Mouse (Mus musculus) kidney, postnatal 25 days (tissue): ENCODE data around the gene Hoxa4.

ENCODE experiments used
- DNase-seq, 2 experiments: peaks; one replicate each; pipeline ENCODE4 v3.0.0; 2021; ENCODE audit warnings: mixed read lengths in 2 of 2

Gene Hoxa4

DNA sequence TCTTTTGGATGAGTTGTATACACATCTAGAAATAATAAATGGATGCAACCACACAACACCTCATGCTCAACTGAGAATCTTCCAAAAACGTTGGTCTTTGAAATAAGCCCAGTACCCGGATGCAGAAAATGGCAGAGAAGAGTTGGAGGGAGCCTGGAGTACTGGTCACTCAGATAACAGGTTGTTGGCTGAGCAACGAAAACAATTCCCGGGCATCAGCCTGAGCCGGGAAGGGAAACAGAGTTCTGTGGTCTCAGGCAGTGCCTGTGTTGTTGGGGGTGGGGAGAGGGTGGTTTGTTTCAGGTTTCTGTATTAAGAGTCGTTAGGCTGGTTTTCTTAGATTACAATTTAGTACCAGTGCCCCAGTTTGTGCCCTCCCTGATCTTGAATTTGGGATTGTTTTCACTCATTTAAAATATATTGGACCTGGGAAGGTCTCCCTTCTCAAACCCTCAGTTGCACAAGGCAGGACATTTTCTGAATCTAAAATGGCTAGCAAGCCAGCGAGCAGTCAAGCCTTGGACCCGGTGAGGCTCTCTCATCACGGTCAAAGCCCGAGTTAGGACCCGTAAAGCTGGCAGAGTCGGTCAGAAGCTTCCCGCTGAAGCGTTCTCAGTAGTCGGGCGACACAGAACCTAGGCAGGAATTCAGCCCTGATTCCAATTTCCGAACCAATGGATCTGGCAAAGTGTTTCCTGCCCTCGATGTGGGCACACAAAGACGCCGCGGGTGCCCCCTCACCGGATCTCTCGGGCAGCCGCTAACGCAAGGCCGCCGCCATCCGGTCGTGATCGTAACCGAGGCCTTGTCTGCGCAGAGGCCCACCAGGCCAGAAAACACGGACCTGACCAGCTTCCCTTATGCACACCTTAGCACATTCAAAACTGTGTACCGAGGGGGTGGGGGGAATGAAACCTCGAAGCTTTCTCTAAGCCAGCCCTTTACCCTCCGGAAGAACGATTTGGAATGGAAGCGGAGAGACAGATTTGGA, 37.2 kb upstream of the Hoxa4 start:
- peak; percentile 73 to 82 for DNase-seq

DNA sequence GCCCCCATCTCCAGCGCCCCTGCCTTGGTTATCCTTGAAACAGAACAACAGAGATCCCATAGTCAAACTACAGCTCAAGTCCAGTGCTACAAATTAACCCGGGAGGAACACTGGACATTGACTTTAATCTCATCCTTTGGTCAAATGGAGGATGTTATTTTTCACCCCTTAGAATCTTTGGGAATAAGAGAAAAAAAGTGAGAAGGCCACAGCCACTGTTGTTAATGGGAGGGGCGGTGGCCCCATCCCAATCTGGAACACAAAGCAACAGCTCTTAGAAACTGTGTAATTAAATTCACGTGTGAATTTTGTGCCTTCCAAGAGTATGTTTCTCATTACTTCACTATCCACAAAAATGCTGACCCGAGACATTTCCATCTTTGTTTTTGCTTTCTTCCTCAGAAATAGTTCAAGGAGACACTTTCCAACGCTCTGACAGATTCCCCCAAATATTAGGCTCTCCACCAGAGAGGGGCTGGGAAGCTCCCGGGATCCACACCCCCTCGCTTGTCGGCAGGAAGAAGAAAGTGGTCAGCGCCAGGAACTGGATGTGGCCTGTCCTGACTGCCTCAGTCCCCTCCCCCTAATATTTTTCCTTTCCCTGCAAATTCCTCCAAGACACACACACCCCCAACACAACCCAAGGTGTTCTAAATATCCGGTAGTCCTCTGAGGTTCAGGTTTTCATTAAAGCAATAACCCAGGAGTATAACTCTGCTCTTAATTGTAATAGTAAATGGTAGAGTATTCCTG, 36.1 kb upstream of the Hoxa4 start:
- peak; percentile 58 to 82 for DNase-seq

DNA sequence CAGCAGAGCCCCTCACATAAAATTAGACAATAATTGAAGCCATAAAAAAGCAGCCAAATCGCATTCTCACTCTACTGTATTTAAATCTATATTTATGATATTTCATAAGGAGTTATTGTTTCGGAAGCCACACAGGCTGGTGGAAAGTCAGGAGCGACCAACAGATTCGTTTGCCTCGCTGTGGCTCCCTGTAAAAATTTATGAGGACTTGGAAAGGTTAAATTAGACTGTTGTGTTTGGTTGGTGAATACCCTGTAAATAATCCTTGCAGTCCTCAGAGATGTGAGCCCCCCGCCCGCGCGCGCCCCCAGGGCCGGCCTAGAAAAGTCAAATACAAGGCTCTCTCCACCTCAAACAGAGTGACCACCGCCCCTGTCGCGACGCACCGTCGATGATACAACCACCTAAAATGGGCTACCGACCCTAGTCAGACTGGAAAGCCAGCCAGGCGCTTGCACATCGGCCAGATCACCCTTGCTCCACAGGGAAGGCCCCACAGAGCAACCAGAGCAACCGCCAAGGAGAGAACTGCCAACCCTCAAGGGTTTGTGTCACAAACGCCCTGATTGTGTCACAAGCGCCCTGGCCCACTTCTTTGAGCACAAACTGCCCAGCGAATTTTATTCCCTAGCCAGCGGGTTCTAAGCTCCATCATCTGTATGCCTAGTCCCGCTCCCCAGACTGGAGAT, 35.2 kb upstream of the Hoxa4 start:
- DNase-seq, result peak; percentile 41 to 80

DNA sequence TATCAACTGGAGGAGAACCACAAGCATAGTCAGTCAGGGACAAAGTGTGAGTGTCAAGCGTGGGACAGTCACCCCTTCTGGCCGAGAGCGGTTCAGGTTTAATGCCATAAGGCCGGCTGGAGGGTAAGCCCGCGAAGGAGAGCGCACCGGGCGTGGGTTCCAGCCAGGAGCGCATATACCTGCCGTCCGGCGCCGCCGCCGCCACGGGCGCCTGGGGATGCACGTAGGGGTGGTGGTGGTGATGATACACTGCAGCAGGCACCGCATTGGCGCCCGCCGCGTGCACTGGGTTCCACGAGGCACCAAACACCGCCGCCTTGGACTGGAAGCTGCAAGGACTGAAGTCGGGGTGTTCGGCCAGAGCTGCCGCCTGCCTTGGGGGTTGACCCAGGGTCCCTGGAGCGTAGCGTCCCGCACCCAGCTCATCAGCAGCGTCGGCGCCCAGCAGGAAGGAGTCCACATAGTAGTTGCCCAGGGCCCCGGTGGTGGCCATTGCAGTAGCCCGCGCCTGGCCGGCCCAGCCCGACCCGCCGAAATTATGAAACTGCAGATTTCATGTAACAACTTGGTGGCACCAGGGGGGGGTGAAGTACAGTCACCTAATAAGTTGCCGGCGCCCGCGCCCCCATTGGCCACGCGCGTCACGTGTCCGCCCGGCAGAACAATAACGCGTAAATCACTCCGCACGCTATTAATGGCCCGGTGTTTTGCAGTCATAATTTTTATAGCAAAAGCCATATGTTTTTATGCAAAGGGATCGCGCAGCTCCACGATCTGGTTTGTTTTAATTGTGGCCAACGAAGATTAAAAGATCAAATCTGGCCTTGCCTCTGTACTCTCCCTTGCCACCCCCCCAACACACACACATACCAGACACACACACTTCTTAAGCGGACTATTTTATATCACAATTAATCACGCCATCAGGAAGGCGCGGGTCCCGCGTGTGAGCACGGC, 34.3 kb upstream of the Hoxa4 start:
- peak; percentile 95 to 97 for DNase-seq

DNA sequence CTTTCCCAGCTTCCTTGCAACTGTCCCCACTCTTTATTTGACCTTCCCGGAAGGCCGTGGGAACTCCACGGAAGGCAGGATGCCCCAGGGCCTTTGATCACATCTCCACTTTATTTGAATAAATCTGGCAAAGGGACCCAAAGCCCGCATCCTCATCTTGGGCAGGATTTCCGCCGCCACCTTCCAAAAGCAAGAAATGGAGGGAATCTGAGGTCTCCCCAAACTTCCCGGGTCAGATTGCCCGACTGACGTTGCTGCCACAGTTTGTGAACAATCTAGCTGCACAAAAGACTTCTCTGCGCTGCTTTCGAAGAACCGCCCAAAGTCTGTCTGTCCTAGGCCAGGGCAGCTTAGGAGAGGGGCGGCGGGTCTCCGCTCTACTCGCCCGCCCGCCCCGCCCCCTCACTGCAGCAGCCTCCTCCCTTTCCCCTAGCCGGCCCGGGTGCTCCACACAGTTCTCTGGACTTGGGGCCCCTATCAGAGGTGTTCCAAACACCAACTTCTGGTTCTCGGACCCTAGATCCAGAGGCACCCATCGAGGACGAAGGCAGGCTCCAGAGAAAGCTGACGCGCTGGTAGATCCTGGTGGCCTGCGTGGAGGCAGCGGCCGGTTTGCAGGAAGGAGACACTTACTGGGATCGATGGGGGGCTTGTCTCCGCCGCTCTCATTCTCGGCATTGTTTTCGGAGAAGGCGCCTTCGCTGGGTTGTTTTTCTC, 33.5 kb upstream of the Hoxa4 start:
- peak; percentile 53 to 75 for DNase-seq

DNA sequence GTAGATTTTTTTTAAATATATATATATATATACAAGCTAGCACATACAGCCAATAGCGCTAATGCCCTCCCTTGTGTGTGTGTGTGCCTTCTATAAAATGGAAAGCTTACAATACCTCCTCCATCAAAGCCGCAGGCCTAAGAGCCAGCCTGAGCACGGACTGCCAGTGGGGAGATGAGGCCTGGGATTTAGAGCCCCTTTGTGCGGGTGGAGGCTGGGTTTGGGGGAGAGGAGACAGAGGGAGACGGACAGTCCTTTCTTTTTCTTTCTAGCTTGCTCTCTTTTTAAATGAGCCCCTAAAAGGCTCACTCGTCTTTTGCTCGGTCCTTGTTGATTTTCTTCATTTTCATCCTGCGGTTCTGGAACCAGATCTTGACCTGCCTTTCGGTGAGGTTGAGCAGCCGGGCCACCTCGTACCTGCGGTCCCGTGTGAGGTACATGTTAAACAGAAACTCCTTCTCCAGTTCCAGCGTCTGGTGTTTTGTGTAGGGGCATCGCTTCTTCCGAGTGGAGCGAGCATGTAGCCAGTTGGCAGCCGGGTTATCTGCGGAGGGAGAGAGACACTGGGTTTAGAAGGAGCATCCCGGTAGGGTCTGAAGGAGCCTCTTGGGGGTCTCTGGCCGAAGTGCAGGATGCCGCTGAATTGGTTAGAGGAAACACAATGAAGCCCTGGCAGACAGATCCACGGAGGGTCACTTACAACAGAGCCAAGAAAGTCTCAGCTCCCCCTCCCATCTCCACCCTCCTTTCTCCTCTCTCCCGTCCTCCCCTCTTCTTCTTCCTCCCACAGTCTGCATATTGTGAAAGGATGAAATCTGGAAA, 32.6 kb upstream of the Hoxa4 start:
- DNase-seq, result peak; percentile 33 to 39

DNA sequence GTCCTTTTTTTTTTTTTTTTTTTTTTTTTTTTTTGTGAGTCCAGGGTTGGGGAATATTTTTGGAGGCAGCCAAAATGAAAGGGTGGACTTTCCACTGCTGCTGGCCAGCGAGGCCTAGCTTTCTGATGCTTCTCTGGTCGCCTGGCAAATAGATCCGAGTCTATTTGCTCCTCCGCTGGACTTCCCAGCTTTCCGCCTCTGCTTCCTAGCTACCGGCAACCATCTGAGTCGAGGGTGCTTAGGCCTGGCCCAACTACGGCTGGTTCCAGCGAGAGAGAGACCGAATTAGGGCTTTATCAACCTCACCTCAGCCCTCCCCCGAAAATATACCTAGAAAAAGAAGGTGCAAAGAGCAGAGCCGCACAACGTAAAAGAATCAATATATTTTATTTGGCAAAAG, 31.2 kb upstream of the Hoxa4 start:
- peak; percentile 34 to 58 for DNase-seq

DNA sequence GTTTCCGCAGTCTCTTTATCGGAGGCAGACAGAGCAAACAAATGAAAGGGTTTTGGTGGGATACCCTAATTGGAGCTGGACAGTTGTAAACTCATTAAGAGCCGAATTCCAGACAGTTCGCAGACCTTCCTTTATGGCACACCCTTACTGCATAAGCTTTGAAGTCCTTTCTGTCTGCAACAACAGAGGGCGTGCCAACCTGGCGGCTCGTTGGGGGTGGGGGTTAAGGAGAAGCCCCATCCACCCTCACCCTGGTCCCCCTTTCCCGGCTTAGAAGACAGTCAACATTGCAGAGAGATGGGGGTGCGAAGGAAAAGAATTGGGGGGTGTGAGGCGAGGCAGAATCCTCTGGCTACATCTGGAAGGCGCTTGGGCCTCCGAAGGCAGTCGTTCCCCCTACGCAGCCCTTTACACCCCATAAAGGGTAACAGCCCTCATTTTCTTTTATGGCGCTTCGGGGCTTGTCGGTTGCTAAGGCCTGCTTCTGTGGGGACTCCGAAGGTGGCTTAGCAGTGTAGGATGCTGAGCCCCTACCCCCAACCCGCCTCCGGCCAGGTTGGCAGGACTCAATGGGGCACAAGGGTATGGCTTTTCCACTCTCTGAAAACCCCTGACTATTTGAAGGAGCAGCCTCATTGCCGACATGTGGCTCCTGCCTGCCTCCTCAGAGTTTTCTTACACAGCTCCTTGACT, 30.6 kb upstream of the Hoxa4 start:
- peak; percentile 70 to 83 for DNase-seq

DNA sequence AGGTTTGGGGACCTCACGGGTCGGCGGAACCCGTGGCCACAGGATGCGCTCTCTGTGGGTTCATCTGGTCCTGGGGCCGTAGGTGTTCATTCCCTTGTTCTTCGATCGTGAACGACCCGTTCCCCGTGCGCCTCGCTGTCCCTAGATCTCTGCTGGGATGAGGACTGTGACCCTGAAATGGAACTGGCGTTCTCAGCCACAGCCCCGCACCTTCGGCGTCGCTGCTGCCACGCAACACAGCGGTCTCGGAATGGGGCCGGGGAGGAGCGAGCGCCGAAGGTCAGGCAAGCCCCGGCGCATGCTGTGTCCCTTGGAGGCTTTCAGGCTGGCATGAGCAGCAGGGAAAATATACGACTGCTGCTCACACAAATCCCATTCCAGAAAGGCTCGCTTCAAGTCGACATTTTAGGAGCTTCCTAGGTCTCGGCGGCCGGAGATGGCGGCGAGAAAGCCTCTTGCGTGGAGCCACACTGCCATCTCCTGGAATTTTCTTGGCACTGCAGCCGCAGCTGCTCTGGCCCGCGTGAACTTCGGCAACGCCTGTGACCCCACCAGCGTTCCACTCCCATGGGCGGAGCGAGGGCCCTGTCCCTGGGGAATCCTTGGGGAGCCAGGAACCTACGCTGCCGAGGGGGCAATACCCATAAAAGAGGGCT, 29.9 kb upstream of the Hoxa4 start, which contains the start of gene Hoxa7:
Gene Hoxa7 (minus strand): TSS at position 518 of the 656 bp plus-strand sequence.
- DNase-seq, result peak; percentile 96 to 97

DNA sequence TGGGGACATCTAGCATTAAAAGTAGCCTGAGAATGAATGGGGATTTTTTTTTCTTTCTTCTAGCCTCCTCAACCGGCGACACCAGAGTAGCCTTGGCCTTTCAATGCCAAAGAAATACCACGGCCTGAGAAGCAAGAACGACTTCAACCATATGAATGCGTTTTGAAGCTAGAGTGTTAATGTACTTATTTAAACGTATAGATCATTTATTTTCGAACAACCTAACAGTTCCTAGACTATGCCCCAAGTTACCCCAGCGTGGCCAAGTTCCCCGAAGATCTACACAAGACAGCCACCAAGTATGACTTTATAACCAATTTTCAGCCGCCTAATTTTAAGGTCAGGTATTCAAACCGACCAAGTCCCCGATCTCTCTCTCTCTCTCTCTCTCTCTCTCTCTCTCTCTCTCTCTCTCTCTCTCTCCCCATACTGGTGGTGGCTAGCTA, 29.3 kb upstream of the Hoxa4 start:
- DNase-seq, result no peak

DNA sequence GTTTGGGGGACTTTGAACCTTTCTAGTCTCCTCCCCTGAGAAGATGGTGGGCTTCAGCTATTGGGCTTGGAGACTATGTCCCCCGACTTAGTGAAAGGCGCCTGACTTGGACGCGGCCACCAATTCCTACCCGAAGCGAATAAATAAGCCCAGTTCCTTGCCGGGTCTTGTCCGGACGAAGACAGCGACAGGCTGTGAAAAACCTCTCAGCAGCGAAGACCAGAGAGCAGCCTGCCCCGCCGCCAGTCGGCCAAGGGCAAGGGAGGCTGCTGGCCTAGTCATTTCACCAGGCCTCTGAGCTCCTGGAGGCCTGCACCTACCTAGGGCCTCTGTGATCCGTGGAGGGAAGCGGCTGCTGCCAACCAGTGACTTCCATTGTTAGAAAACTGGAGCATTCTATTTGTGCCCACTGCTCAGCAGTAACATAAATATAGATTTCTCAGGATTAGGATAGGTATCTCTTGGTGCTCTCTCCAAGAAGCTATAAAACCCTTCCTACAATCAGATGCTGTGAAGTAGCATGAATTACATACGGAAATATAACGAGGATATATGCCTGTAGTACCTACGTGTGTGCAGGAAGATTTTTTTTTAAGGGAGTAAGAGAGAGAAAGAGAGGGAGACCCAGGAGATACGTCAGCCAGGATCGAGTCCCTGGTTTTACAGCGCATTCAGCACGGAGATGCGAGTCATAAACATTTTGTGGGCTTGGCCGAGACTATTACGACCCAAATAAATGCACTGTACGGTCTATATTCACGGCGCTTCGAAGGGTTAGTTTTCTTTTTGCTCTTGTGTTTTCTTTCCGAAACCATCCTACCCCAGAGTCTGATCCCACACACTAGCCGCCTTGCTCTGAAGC, 28.7 kb upstream of the Hoxa4 start:
- DNase-seq, result peak; percentile 61 to 83

DNA sequence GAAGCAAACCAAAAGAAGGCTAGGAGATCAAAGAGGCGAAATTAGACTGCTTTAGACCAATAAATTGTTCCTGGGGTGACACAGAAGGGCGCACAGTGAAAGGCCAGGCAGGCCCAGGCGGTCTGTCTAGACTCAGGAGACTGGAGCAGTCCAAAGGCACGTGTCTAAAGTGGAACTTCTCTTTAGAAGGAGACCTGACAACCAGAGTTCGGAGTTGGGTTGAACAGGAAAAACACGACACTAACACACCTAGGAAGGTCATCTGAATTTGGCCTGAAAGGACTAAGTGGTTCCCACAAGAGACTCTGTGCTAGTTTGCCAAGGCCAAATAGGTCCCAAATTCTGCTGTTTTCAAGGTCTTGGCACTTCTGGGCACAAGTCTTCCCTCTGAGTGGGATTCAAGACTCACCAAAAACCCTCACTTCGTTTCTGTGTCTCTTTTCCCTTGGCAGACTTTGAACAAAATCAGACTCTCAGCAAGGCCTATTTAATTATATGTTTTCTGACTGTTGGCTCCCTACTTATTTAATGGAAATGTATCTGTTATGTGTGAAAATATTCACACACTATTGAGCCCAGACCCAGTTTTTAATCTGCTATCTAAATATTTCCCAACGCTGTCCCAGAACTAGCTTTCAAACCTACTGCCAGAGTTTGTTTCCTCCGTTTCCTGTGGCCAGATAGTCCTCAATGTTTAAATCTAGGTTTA, 27.8 kb upstream of the Hoxa4 start:
- DNase-seq, result peak; percentile 35 to 60

DNA sequence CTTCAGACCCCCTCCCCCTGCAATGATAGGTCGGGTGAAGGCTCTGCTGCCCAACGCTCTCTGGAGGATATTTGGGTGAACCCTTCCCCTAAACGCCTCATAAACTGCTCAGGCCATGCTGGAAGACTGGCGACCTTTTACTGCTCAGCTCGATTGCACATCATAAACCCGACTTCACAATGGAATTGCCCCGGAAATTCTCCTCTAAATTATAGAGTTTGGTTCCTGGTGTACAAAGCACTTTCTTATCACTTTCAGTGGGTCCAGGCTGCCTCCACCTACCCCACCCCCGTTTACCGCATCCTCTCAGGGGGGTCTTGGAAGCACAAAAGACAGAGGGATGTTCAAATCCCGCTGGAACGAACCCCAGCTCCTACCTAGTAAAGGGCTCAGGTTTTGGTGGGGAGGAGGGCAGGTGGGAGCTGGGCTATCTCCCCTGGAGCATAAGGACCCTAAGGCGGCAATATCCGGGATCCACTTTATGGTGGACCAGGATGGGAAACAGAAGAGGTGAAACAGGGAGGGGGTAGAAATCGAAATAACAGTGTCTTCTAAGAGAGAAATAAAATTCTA, 27.2 kb upstream of the Hoxa4 start:
- DNase-seq, result peak; percentile 22 to 44

DNA sequence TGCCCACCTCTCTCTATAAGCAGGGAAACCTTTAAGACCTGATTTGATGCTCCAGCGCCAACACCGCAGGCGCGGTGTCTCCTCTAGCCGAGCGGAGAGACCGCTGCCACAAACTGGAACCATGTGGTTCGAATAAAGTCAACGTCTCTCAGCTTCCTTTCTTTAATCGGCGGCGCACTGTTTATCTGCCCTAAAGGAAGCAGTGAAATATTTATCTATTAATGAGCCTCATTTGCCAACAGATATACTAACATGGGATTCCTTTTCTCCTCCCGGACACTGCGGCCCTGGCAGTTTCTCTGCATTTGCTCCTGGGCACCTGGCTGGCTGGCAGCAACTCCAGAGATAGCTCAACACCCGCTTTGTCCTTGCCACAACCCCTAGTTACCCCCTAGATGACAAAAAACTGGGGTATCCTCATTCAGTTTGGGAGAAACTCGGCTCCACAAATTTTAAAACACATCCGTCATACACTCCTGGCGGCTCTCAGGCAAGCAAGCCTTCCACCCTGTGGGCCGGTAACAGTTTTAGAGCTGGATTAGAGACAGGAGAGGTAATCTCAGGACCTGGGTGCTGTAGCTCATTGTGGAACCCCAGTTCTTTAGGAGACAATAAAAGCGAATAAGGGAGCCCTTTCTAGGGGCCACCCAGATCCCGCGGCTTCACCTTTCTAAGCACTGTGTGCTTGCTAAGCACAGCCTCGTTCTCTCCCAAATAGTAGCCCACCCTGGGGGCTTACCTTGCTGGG, 26.5 kb upstream of the Hoxa4 start:
- DNase-seq, result peak; percentile 40 to 59

DNA sequence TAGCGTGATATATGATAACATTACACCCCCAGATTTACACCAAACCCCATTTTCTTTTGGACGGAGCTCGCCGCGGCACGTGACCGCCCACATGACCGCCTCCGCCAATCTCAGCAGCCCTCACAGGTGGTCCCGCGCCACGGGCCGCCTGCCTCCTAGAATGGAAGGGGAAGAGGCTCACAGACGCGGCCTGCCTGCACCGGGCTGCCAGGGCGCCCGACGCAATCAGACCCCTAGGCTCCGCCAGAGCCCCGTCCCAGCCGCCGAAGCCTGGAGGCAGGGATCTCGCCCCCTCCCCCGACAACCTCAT, 25.9 kb upstream of the Hoxa4 start:
- DNase-seq, result peak; percentile 95 to 98
